Mouse (Mus musculus): Measurements from ENCODE around the gene Irgc1. TPM values are rescaled to one million over a fixed set of nuclear protein-coding genes. Genes with fewer than 3 reads are reported as not detected.

Gene Irgc1
- polyA plus RNA-seq, 1 experiment from 2014 or later = 0.24 TPM

- Histone ChIP-seq H3K4me1 (ENCODE audit: insufficient read depth, low read depth, low read length) (no peaks in the 10 kb centered on the region), H3K4me3 (ENCODE audit: low read depth, low read length) (no peak overlapping the region), H3K36me3 (ENCODE audit: insufficient read depth, low read length) (no peaks in the 10 kb centered on the region), H3K27me3 (replicated peaks; ENCODE audit: insufficient read depth, low read length) (no peaks in the 10 kb centered on the region), H3K9me3 (ENCODE audit: low read length) (no peaks in the 10 kb centered on the region), H3K27ac (ENCODE audit: low read length) (no peak overlapping the region), H3K9ac (replicated peaks; ENCODE audit: low read depth) (no peak overlapping the region), H3K4me2 (replicated peaks; ENCODE audit: low read depth, low read length) (no peak overlapping the region)
- no peak for DNase-seq (ENCODE audit: low spot score)
- ATAC-seq = no peak
- whole genome bisulfite sequencing = 64% methylated on average over 11 of the region's 11 CpGs
- TF ChIP-seq EP300 (IDR thresholded peaks at IDR 0.05) (no peak), CTCF (IDR thresholded peaks at IDR 0.05) (no peak)
These were observed 55.3 kb downstream of the Irgc1 start for GRCm38 (mm10) chr7:24396832-24397231.

- Histone ChIP-seq H3K9me3 (ENCODE audit: low read length) (no peaks in the 10 kb centered on the region), H3K27ac (ENCODE audit: low read length) (no peak overlapping the region), H3K27me3 (replicated peaks; ENCODE audit: insufficient read depth, low read length) (no peaks in the 10 kb centered on the region), H3K4me2 (replicated peaks; ENCODE audit: low read depth, low read length) (no peak overlapping the region), H3K4me1 (ENCODE audit: insufficient read depth, low read depth, low read length) (no peaks in the 10 kb centered on the region), H3K4me3 (ENCODE audit: low read depth, low read length) (no peak overlapping the region), H3K36me3 (ENCODE audit: insufficient read depth, low read length) (no peaks in the 10 kb centered on the region), H3K9ac (replicated peaks; ENCODE audit: low read depth) (no peak overlapping the region)
- WGBS = 74% methylated on average over 15 of the region's 15 CpGs
- TF ChIP-seq EP300 (IDR thresholded peaks at IDR 0.05) (no peak), CTCF (IDR thresholded peaks at IDR 0.05) (no peak)
- ATAC-seq (no peak), DNase-seq (ENCODE audit: low spot score) (no peak)
These were observed 57.5 kb downstream of the Irgc1 start for GRCm38 (mm10) chr7:24394475-24395161.

GRCm38 (mm10) chr7:24394054-24394453 is 58.0 kb downstream of the Irgc1 start:
- Histone ChIP-seq H3K4me1 (ENCODE audit: insufficient read depth, low read depth, low read length) (no peaks in the 10 kb centered on the region), H3K9me3 (ENCODE audit: low read length) (no peaks in the 10 kb centered on the region), H3K27ac (ENCODE audit: low read length) (no peak overlapping the region), H3K27me3 (replicated peaks; ENCODE audit: insufficient read depth, low read length) (no peaks in the 10 kb centered on the region), H3K4me2 (replicated peaks; ENCODE audit: low read depth, low read length) (no peak overlapping the region), H3K9ac (replicated peaks; ENCODE audit: low read depth) (no peak overlapping the region), H3K36me3 (ENCODE audit: insufficient read depth, low read length) (no peaks in the 10 kb centered on the region), H3K4me3 (ENCODE audit: low read depth, low read length) (no peak overlapping the region)
- no peak for DNase-seq (ENCODE audit: low spot score)
- WGBS = 76% methylated on average over 2 of the region's 3 CpGs
- no peak for ATAC-seq
- no peak for TF ChIP-seq CTCF (IDR thresholded peaks at IDR 0.05)
- TF ChIP-seq EP300 (IDR thresholded peaks at IDR 0.05) = no peak

GRCm38 (mm10) chr7:24391687-24392086 is 60.4 kb downstream of the Irgc1 start:
- no peaks in the 10 kb centered on the region for H3K27me3 ChIP-seq (replicated peaks; ENCODE audit: insufficient read depth, low read length)
- H3K4me2 ChIP-seq (replicated peaks; ENCODE audit: low read depth, low read length) = no peak overlapping the region
- no peak overlapping the region for H3K9ac ChIP-seq (replicated peaks; ENCODE audit: low read depth)
- DNase-seq (ENCODE audit: low spot score) = no peak
- H3K27ac ChIP-seq (ENCODE audit: low read length) = no peak overlapping the region
- no peaks in the 10 kb centered on the region for H3K4me1 ChIP-seq (ENCODE audit: insufficient read depth, low read depth, low read length)
- ATAC-seq = no peak
- no peak overlapping the region for H3K4me3 ChIP-seq (ENCODE audit: low read depth, low read length)
- H3K36me3 ChIP-seq (ENCODE audit: insufficient read depth, low read length) = no peaks in the 10 kb centered on the region
- no peak for TF ChIP-seq EP300 (IDR thresholded peaks at IDR 0.05)
- no peak for TF ChIP-seq CTCF (IDR thresholded peaks at IDR 0.05)
- WGBS = 66% methylated on average over 2 of the region's 2 CpGs
- H3K9me3 ChIP-seq (ENCODE audit: low read length) = no peaks in the 10 kb centered on the region

GRCm38 (mm10) chr7:24391077-24391476 is 61.0 kb downstream of the Irgc1 start:
- Histone ChIP-seq H3K36me3 (ENCODE audit: insufficient read depth, low read length) (no peaks in the 10 kb centered on the region), H3K9me3 (ENCODE audit: low read length) (no peaks in the 10 kb centered on the region), H3K9ac (replicated peaks; ENCODE audit: low read depth) (no peak overlapping the region), H3K27ac (ENCODE audit: low read length) (no peak overlapping the region), H3K4me2 (replicated peaks; ENCODE audit: low read depth, low read length) (no peak overlapping the region), H3K4me3 (ENCODE audit: low read depth, low read length) (no peak overlapping the region), H3K4me1 (ENCODE audit: insufficient read depth, low read depth, low read length) (no peaks in the 10 kb centered on the region), H3K27me3 (replicated peaks; ENCODE audit: insufficient read depth, low read length) (no peaks in the 10 kb centered on the region)
- DNase-seq (ENCODE audit: low spot score) (no peak), ATAC-seq (0 out of 2 replicates have a peak, but pooled peaks have one; percentile 55)
- TF ChIP-seq EP300 (IDR thresholded peaks at IDR 0.05) (no peak), CTCF (IDR thresholded peaks at IDR 0.05) (no peak)
- 12% methylated on average over 5 of the region's 5 CpGs for WGBS

- DNase-seq (ENCODE audit: low spot score) (no peak), ATAC-seq (no peak)
- 64% methylated on average over 7 of the region's 7 CpGs for WGBS
- H3K4me2 ChIP-seq (replicated peaks; ENCODE audit: low read depth, low read length) = no peak overlapping the region
- no peak overlapping the region for H3K27ac ChIP-seq (ENCODE audit: low read length)
- no peak overlapping the region for H3K9ac ChIP-seq (replicated peaks; ENCODE audit: low read depth)
- no peaks in the 10 kb centered on the region for H3K27me3 ChIP-seq (replicated peaks; ENCODE audit: insufficient read depth, low read length)
- H3K4me3 ChIP-seq (ENCODE audit: low read depth, low read length) = no peak overlapping the region
- TF ChIP-seq EP300 (IDR thresholded peaks at IDR 0.05) (no peak), CTCF (IDR thresholded peaks at IDR 0.05) (no peak)
- no peaks in the 10 kb centered on the region for H3K4me1 ChIP-seq (ENCODE audit: insufficient read depth, low read depth, low read length)
- H3K36me3 ChIP-seq (ENCODE audit: insufficient read depth, low read length) = no peaks in the 10 kb centered on the region
- no peaks in the 10 kb centered on the region for H3K9me3 ChIP-seq (ENCODE audit: low read length)
These were observed 61.6 kb downstream of the Irgc1 start for GRCm38 (mm10) chr7:24390512-24390911.
